Mouse (Mus musculus) erythroblast, embryonic 14.5 days (primary cell): ENCODE results near the gene H13. TPM values are rescaled to one million over a fixed set of nuclear protein-coding genes. Genes with fewer than 3 reads are reported as not detected.

ENCODE experiments used
- H3K27me3 ChIP-seq: 2 replicates; pipeline ENCODE4 v1.6.1; 2012; ENCODE audit warnings: inconsistent platforms; ENCODE audit not compliant: control insufficient read depth
- H3K36me3 ChIP-seq: 2 replicates; pipeline ENCODE4 v1.6.1; 2012; ENCODE audit warnings: mild to moderate bottlenecking, inconsistent platforms; ENCODE audit not compliant: control insufficient read depth
- H3K4me1 ChIP-seq: 2 replicates; pipeline ENCODE4 v1.6.1; 2012; ENCODE audit warnings: inconsistent platforms; ENCODE audit not compliant: control insufficient read depth
- H3K4me3 ChIP-seq: replicated peaks from 2 replicates; pipeline ENCODE3; 2012; ENCODE audit warnings: moderate library complexity, mild to moderate bottlenecking, inconsistent platforms
- H3K9me3 ChIP-seq: 2 replicates; pipeline ENCODE4 v1.6.1; 2012; ENCODE audit warnings: low read length, inconsistent platforms, mixed read lengths; ENCODE audit not compliant: control insufficient read depth
- GATA1 ChIP-seq: IDR thresholded peaks from 2 replicates; pipeline ENCODE4 v1.6.1; 2012; ENCODE audit warnings: low read length, inconsistent platforms, mixed read lengths
- TAL1 ChIP-seq: IDR thresholded peaks from 3 replicates; pipeline ENCODE4 v1.6.1; 2012; ENCODE audit warnings: low read length, inconsistent platforms, mixed read lengths
- polyA plus RNA-seq: library from polyadenylated mRNA; stranded (reverse); fragments of >175 nt; gene quantifications from 2 replicates; pipeline ENCODE4 v1.2.3, GENCODE M21; 2012

The H13 gene
- polyA plus RNA-seq, 1 experiment, result 2.4 TPM

DNA sequence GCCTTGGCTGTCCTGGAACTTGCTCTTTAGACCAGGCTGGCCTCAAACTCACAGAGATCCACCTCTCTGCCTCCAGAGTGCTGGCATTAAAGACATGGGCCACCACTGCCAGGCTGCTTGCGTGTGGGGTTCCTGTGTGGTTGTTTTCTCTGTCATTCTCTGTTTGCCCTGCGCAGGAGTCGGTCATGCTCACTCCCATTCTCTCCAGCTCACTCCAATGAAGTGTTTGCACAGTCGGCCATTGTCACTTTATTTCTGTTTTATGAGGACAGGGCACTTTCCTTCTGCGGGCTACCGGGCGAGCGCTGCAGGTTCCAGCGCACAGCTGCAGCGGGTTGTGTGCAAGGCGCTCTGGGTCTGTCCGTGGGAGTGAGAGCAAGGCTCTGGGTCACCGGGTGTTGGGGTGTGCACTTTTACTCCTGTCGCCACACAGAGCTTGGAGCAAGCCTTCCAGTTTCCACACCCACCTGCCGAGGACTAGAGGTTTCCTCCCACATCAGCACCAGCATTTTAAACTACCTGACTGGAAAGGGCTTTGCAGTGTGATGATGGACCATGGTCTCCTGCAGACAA lies 56.0 kb downstream of the H13 start:
- Histone ChIP-seq H3K4me3 (no peak overlapping the region), H3K9me3 (no peaks in the 10 kb centered on the region; the same call in 1 of the 2 replicates), H3K27me3 (peaks cover 41% of the 10 kb centered on the region), H3K4me1 (peaks cover 10% of the 10 kb centered on the region), H3K36me3 (no peaks in the 10 kb centered on the region)
- TF ChIP-seq TAL1 (no peak), GATA1 (no peak)

DNA sequence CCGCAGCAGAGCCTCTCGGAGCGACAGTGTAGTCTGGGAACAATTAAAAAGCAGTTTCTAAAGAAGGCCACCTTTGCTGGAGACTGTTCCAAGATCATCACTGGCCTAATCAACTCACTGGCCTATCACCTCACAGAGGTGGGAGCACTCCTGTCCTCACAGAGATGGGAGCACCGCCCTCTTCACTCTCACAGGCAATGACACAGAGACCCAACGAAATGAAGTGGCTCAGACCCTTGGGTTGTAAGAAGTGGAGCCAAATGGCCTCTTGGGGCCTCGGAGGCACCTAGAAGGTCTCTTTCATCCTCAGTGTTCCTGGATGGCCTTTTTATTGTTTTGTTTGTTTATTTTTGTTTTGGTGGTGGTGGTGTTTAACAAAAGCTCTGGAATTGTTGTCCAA lies 57.0 kb downstream of the H13 start:
- Histone ChIP-seq H3K4me1 (peaks cover 10% of the 10 kb centered on the region), H3K4me3 (no peak overlapping the region), H3K9me3 (no peaks in the 10 kb centered on the region; the same call in 1 of the 2 replicates), H3K27me3 (peaks cover 43% of the 10 kb centered on the region), H3K36me3 (no peaks in the 10 kb centered on the region)
- no peak for TF ChIP-seq TAL1
- TF ChIP-seq GATA1, result no peak

DNA sequence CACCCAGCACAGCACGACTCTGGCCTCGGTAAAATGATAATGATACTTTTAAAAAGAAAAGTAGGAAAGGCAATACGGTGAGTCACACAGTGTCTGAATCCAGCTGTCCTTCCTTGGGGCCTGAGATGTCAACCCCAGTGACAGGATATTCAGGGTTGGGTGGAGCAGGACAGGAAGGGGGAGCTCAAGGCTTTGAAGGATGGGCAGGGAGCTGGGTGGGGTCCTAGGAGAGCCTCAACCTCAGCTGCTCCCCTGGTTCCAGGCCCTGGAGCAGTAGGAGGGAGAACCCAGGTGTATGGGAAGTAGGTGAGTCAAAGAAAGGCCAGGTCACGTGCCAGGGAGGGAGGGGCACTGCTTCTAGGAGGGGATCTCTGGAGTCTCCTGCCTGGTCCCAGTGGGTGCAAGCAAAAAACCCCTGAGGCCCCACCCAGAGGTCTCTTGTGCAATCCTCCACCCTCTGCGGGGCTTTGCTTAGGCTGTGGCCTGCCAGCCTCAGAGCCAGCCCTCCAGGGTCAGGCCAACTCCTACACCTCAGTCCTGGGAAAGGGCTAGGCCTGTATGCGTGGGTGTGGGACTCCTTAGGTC lies 57.6 kb downstream of the H13 start:
- H3K9me3 ChIP-seq, result no peaks in the 10 kb centered on the region; the same call in 1 of the 2 replicates
- H3K36me3 ChIP-seq, result no peaks in the 10 kb centered on the region
- peaks cover 43% of the 10 kb centered on the region for H3K27me3 ChIP-seq
- TF ChIP-seq TAL1 (no peak), GATA1 (no peak)
- H3K4me3 ChIP-seq, result no peak overlapping the region
- peaks cover 10% of the 10 kb centered on the region for H3K4me1 ChIP-seq

DNA sequence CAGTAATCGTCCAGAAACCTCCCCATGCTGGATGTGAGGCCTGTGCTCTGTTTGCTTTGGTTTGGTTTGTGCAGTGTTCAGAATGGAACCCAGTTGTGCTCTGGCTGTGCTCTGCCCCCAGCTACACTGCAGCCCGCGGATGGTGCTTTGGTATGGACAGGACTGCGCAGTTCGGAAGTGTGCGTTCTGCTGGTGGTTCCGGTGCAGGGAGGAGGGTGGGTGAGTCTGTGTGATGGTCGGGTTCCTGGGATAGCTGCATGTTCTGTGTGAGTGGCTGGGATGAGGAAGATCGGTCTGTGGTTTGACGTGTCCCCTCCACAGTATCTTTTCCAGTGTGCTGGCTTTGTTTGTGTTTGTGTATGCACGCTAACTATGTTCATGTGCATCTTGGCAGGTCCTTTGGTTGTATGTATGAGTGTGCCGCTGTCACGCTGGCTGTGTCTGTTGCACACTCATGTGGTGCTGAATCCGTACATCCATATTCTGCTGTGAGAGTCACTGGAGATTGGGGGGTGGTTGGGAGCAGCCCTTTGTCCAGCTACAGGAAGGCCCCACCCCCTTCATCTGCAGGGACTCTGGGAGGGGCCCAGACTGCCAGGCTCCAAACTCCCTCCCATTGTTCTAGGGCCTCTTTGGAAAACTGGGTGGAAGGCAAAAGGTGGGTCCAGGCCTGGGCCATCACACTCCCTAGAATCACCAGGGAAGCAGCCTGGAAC lies 58.7 kb downstream of the H13 start:
- H3K4me1 ChIP-seq, result peaks cover 10% of the 10 kb centered on the region
- no peaks in the 10 kb centered on the region for H3K36me3 ChIP-seq
- peaks cover 32% of the 10 kb centered on the region for H3K27me3 ChIP-seq
- no peaks in the 10 kb centered on the region; the same call in 1 of the 2 replicates for H3K9me3 ChIP-seq
- no peak overlapping the region for H3K4me3 ChIP-seq
- TF ChIP-seq GATA1, result no peak
- TF ChIP-seq TAL1, result no peak

DNA sequence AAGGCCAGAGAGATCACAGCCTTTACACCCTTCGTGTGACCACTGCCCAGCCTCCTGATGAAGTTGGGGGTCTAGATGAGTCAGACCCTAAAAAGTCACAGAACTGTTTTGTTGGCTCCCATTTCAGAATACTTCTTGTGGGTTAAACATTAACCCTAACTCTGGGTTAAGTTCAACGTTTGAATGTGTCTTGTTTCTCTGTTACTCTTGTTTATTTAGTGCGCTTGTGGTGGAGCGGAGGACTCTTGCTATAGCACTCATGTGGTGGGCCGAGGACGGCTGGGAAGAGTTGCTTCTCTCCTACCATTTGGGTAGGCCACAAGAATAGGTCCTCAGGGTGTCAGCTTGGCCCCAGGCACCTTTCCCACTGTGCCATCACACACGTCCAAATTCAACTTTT lies 59.3 kb downstream of the H13 start:
- Histone ChIP-seq H3K36me3 (no peaks in the 10 kb centered on the region), H3K4me3 (no peak overlapping the region), H3K9me3 (no peaks in the 10 kb centered on the region; the same call in 1 of the 2 replicates), H3K27me3 (peaks cover 31% of the 10 kb centered on the region), H3K4me1 (peaks cover 10% of the 10 kb centered on the region)
- no peak for TF ChIP-seq GATA1
- no peak for TF ChIP-seq TAL1

DNA sequence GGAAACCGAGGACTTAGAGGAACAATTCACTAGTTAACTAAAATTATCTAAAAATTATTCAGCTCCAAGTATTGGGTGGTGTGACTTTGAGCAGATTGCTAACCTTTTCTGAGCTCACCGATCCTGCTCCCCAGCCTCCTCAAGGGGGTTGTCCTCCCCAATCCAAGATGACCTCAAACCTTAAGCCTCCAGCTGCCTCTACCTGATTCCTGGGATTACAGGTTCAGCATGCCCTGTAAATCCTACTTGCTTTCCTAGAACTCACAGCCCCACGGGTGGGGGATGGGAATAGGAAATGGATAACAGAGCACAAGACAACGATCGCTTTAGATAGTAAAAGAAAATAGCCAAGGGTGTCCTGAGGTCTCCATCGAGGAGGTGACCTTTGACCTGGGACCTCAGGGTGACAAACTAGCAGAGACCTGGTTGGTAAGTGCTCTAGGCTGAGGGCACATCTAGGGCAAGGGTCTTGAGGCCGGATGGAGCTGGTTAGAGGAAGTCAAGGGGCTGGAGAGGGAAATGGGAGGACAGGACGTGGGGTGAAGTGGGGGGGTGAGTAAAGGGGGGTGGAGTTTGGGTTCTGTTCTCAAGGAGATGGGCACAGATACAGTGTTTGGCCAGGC lies 59.9 kb downstream of the H13 start:
- no peak overlapping the region for H3K4me3 ChIP-seq
- no peaks in the 10 kb centered on the region for H3K36me3 ChIP-seq
- H3K9me3 ChIP-seq, result no peaks in the 10 kb centered on the region
- TF ChIP-seq GATA1 (no peak), TAL1 (no peak)
- H3K4me1 ChIP-seq, result peaks cover 10% of the 10 kb centered on the region
- H3K27me3 ChIP-seq, result peaks cover 31% of the 10 kb centered on the region

DNA sequence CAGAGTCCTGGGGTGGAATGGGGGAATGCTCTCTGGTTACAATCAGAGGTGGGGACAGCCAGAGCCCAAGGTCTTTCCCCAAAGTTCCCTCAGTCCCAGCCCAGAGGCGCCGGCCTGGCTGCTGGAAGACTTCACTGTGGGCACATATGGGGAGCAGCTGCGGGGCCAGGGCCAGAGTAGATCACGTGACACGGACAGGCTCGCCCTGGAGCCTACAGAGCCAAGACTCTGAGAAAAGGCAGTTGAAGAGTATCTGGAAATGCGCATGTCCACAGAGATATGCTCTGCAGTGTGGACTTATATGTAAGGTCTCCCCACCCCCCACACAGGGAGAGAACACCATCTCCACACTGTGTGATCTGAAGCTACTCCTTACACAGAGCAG lies 60.4 kb downstream of the H13 start:
- Histone ChIP-seq H3K9me3 (no peaks in the 10 kb centered on the region), H3K4me1 (peaks cover 10% of the 10 kb centered on the region)

DNA sequence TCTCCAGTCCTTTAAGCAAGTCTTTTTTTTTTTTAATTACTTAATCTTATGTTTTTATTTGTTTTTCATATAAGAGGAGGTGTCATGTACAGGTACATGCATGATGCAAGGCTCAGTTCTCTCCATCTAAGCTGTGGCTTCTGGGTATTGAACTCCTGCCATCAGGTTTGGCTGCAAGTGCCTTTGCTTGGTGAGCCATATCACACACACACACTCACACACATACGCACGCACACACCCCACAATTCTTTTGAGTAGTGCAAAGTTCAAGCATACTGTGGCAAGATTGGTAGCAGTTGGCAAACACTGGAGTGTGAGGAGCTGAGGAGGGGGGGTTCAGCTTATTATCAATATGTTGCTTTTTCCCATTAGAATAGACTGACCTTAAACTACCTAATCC lies 63.9 kb downstream of the H13 start:
- H3K4me1 ChIP-seq, result peaks cover 40% of the 10 kb centered on the region
- H3K9me3 ChIP-seq, result no peaks in the 10 kb centered on the region
- peaks cover 53% of the 10 kb centered on the region for H3K27me3 ChIP-seq
- no peaks in the 10 kb centered on the region for H3K36me3 ChIP-seq
- TF ChIP-seq TAL1, result no peak
- TF ChIP-seq GATA1, result no peak
- no peak overlapping the region for H3K4me3 ChIP-seq

More for the DNA sequence above, 60.4 kb downstream of the H13 start:
- no peaks in the 10 kb centered on the region for H3K36me3 ChIP-seq
- no peak overlapping the region for H3K4me3 ChIP-seq
- peaks cover 31% of the 10 kb centered on the region for H3K27me3 ChIP-seq
- TF ChIP-seq GATA1, result no peak
- TF ChIP-seq TAL1, result no peak

DNA sequence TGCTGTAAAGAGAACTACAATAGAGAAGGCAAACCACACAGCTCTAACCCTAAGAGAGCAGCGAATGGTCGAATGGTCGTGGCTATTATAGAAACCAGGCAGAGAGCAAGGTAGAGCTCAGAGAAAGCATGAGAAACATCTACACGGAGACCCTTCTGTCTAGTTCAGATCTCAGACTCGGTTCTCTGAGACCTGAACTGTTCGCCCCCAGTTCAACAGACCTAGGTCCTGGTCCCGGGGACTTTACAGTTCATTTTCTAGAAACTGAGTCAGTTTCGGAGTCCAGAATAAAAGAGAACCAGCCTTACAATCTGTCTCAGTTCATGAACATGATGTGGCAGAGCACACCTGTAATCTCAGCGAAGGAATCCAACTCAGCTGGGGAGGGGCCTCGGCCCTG lies 65.2 kb downstream of the H13 start:
- Histone ChIP-seq H3K9me3 (no peaks in the 10 kb centered on the region), H3K4me1 (peaks cover 53% of the 10 kb centered on the region), H3K27me3 (peaks cover 62% of the 10 kb centered on the region), H3K4me3 (no peak overlapping the region), H3K36me3 (no peaks in the 10 kb centered on the region)
- TF ChIP-seq GATA1, result no peak
- no peak for TF ChIP-seq TAL1
